Mouse (Mus musculus) embryo, embryonic 10 days (tissue): ENCODE results near the gene Itk.

ENCODE experiments used
- DNase-seq: peaks from one replicate; pipeline ENCODE4 v3.0.0-alpha.2; 2015; ENCODE audit warnings: low spot score

Itk gene

GRCm38 (mm10) chr11:46360991-46361665 lies 28.2 kb downstream of the Itk start:
- peak; percentile 27 for DNase-seq

DNA sequence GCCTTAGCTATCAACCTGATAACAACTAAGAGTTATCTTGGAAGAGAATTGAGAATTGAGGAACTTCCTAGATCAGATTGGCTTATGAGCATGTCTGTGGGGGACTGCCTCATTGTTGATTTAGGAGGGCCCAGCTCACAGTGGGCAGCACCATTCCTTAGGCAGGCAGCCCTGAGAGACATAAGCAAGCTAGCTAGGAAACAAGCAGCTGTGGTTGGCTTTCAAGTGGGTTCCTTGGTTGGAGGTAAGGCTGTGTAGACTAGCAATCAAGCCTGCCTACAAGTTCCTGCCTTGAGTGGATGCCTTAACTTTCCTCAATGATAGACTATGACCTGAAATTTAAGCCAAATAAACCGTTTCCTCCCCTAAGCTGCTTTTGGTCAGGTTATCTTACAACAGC lies 30.9 kb downstream of the Itk start:
- no peak for DNase-seq

- DNase-seq: peak; percentile 35
These were observed 39.5 kb downstream of the Itk start for GRCm38 (mm10) chr11:46349681-46350410.

DNA sequence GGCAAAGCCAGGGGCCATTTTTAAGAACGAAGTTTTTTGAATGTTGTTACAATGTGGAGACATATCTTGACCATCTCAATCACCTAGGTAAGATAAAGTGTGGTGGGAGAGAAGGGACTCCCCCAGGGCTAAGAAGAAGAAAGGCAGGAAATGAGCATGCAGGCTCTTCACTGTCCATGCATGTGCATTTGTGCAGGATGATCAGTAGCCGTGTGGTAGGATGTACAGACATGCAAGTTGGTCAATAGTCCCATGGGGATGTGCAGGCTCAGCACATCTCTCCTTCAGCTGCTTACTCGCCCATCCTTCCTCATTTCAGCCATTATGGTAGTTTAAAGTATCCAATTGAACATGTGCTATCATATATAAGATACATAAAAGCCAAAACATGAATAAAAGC lies 40.9 kb downstream of the Itk start:
- no peak for DNase-seq

- no peak for DNase-seq
These were observed 41.6 kb downstream of the Itk start for GRCm38 (mm10) chr11:46347756-46348155.

GRCm38 (mm10) chr11:46343886-46344546 lies 45.3 kb downstream of the Itk start:
- no peak for DNase-seq

DNA sequence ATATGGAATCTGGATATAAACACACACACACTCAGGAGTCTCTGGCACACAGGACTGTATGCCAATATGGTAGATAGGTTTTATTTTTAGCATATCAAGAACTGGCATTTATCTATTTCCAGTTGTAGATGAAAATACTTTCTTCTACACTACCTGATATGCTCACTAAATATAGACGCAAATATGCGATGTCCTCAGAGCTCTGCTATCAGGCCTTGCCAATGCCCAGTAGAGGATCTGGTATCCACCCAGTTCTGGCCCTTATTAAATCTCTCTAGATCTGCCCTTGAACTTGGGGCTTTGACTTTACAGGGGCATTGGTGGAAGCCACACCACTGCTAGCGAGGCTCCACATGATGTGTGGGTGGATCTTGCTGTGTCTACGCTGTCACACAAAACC lies 47.4 kb downstream of the Itk start:
- no peak for DNase-seq

DNA sequence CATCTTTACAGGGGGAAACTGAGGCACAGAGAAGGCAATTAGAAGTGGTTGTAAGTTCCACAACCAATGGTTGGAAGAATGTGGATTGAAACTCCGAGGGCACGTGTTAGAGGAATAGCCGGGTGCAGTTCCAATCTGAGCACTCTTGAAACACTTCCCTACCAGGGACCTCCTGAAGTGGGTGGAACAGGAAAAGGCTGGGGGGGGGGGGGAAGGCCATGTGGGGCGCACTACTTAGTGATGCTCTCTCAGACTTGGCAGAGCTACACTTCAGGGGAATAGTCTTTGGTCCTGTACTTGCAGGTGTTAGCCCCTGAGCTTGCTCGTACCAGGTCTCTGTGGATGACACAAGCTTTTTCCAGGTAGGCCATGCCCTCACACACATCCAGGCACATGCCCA lies 53.3 kb downstream of the Itk start:
- DNase-seq: no peak

GRCm38 (mm10) chr11:46332217-46332616 lies 57.1 kb downstream of the Itk start:
- no peak for DNase-seq

- DNase-seq: no peak
These were observed 62.9 kb downstream of the Itk start for GRCm38 (mm10) chr11:46326271-46327015.

DNA sequence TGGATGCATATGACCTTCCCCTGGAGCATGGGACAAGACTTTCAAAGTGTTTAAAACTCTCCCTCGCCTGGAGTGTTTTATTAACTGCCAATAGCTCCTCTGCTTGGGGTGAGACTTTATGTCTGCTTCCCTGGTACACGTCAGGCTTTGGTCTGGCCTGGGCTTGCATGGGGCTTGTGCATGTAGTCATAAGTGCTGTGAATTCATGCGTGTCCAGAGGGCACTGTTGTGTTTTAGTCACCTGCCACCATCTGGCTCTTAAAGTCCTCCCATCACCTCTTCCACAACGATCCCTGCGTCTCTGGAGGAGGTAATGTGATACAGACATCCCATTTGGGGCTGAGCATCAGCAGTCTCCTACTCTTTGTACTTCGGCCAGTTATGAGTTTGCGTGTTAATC lies 67.8 kb downstream of the Itk start:
- DNase-seq: no peak

DNA sequence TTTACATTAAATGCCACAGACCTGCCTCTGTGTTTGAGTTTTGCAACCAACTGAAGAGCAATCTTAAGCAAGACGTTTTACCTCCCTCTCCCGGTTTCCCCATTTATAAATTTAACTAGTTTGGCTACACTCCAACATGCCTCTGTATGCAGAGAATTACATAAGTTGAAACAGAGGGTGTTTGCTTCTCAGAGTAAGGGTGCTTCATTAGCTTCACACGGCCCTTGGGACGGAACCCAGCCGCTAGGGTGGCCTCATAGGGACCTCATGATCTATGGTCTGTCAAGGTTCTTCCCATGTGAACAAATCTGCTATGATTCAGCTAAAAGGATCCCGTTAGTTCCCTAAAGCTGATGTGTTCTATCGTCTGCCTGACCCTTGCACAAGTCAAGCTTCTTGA lies 74.8 kb downstream of the Itk start:
- DNase-seq: no peak

- no peak for DNase-seq
These were observed 75.5 kb downstream of the Itk start for GRCm38 (mm10) chr11:46313851-46314250.

DNA sequence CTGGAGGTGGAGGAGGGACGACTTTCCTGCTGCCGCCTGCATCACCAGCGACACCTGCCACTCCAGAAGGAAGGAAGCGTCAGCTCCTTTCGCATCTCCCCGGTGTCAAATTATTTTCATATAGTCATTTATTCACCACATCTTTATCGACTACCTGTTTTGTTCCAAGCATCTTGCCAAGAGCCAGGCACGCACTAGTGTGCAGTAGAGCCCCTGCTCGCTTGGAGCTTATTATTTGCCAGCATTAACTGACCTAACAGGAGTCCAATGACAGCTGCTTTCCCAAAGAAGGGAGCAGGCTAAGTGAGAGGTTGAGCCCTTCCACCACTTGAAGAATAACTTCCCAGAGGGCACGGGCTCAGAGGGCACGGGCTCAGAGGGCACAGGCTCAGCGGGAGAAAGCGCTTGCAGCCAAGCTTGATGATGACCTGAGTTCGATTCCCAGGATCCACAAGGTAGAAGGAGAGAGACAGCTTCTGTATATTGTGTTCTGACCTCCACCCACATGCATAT lies 76.7 kb downstream of the Itk start, which contains the start of gene Cyfip2:
TSS of gene Cyfip2 (minus strand) at position 337 of the 513 bp plus-strand sequence.
- DNase-seq: peak; percentile 41

- DNase-seq: peak; percentile 70
These were observed 77.4 kb downstream of the Itk start for GRCm38 (mm10) chr11:46311703-46312522.

GRCm38 (mm10) chr11:46311181-46311702 lies 78.1 kb downstream of the Itk start:
- no peak for DNase-seq

- DNase-seq: no peak
These were observed 78.7 kb downstream of the Itk start for GRCm38 (mm10) chr11:46310647-46311063.

DNA sequence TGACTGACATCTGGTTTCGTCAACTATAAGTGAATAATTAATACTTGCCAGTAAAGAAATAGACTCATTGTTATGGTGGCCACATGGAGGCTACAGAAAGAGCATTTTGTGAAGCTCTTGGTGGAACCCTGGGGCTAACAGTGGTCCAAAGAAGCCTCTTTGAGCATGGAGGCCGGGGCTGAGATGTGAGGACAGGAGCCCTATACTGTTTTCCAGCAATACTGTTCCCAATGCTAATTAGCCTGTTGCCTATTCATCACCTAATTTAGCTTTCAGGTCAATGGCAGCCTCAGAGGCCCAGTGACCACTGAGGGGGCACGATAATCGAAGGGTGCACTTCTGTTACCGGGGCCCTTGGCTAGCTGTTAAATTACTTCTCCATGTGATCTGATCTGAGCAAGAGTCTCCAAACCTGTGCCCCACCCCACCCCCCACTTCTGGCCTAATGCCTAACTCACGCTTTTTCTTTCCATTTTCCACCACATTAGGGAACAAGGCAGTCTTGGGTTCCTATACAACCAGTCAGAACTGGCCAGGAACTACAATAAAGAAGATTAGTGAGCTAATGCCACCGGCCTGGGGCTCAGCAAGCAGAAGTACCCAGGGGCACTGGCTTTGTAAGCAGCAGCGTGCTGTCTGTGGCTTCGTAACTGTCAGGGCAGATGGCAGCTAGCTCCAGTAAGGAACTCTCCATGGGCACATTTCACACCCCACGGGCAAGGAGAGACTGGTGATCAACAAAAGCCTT lies 79.3 kb downstream of the Itk start:
- no peak for DNase-seq

- no peak for DNase-seq
These were observed 80.1 kb downstream of the Itk start for GRCm38 (mm10) chr11:46309111-46309741.
